Mouse (Mus musculus) spleen, adult 12 weeks (tissue): ENCODE data around the gene Lrrc29.
A peak's percentile ranks its signal among the peaks of the same experiment; 100 is the strongest.

ENCODE experiments used
- DNase-seq: peaks from one replicate; pipeline ENCODE4 v3.0.0; 2022; ENCODE audit warnings: low spot score

The Lrrc29 gene

GRCm38 (mm10) chr8:105326141-105326672 is at the start of gene Lrrc29, which contains the start of gene Tmem208:
TSS of gene Lrrc29 (minus strand) at chr8:105326278.
TSS of gene Tmem208 (plus strand) at chr8:105326354.
- peak; percentile 97 for DNase-seq

DNA sequence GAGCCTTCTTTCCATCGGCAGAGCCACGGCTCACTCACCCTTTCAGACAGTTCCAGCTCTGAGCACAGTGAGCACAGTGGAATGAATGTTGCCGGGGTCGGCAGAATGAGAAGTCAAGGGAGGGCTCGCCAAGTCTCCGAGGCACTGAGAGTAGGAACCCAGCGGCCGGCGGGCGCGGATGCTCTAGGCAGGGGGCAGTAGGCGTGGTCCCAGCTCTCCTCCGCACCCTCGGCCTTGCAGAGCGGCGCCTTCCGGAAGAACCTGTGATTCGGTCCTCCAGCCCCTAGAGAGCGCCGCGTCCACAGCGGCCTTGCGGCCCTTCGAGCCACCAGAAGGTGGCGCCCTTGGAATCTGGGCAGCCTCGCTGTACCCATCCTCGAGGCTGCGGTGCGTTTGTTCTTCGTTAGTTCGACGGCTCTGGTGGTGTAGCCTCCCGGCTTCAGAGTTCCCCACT is 48.5 kb upstream of the Lrrc29 start:
- DNase-seq: peak; percentile 25

DNA sequence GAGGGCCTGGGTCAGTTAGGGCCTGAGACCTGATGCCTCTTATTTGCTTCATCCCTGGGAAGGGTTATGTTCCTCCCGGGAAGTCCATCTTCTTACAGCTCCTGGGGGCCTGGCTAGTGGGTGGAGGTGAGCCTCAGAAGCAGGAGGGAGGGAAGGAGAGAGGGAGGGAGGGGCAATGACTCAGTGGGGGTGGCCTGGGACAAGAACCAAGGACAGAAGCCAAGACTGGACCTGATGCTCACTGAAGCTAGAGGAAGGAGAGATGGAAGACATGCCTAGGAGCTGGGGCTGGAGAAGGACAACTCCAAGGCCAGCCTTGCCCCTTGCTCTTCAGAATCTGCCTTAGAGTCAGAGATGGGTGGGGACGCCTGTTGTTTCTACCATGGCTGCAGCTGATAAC is 47.0 kb upstream of the Lrrc29 start, which contains the start of gene Plekhg4:
Gene Plekhg4, plus strand, starts transcription at position 243 of the 400 bp plus-strand sequence.
- no peak for DNase-seq

- no peak for DNase-seq
Measured at GRCm38 (mm10) chr8:105372473-105372872, 46.4 kb upstream of the Lrrc29 start.

- DNase-seq: no peak
Measured at GRCm38 (mm10) chr8:105367107-105367506, 41.0 kb upstream of the Lrrc29 start.

DNA sequence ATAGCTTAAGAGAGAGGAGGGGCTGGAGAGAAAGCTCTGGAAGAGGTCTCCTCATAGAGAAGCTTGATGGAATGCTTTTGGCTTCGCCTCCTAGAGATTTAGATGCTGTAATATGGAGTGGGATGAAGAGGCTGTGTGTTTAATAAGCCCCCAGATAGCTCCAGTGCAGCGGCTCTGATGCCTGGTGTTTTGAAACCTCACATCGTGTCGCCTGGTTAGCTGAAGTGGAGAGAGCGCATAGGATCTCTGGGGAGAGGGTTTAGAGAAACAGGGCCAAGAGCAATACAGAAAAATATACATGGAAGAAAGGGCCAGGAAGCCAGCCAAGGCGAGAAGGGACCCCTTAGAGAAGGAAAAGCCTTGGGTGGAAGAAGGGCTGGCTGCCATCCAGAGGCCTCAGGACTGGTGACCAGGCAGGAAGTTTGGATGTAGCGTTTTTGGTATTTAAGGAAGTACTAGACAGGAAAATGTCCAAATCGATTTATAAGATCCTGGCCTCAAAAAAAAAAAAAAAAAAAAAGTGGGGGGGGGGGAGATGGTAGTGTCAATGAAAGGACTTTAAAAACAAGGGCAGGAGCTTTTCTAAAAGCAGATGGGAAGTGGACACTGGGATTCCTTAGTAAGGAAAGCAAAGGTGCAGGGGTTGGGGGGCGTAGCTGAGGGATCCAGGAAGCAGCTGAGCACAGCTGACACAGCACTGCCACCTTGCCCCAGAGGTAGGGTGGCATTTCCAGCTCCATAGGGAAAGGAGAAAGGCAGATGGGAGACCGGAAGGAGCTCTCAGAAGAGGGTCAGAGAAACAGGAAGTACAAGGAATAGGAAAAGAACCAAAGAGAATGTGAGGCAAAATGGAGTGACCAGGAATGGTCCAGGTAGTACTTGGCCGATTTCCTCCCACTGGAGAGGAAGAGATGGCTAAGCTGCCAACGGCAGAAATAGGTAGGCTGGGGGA is 35.9 kb upstream of the Lrrc29 start:
- no peak for DNase-seq

DNA sequence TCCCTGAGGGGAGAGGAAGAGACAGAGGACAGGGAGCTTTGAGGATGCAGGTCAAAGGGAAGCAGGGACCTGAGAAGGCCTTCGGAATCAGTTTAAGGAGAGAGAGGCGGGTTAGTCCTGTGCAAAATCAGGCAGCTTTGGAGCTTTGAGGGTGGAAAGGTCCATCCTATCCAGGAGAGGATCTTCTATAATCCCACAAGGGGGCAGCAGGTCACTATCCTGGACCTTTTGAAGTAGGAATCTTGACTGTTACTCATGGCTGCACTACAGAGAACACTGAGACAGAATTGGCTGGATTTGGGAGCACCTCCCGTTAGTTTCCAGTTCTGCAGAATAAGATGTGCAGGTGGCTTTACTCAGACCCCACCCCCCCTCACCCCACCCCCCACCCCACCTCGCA is 33.6 kb upstream of the Lrrc29 start:
- no peak for DNase-seq

- DNase-seq: no peak
Measured at GRCm38 (mm10) chr8:105359208-105359607, 33.1 kb upstream of the Lrrc29 start.

GRCm38 (mm10) chr8:105356681-105357080 is 30.6 kb upstream of the Lrrc29 start:
- no peak for DNase-seq

GRCm38 (mm10) chr8:105355179-105356024 is 29.3 kb upstream of the Lrrc29 start:
- no peak for DNase-seq

GRCm38 (mm10) chr8:105354549-105354948 is 28.5 kb upstream of the Lrrc29 start:
- no peak for DNase-seq

- DNase-seq: no peak
Measured at GRCm38 (mm10) chr8:105353583-105354135, 27.6 kb upstream of the Lrrc29 start.

- no peak for DNase-seq
Measured at GRCm38 (mm10) chr8:105350186-105350585, 24.1 kb upstream of the Lrrc29 start.

GRCm38 (mm10) chr8:105349096-105349771 is 23.2 kb upstream of the Lrrc29 start:
- no peak for DNase-seq

- no peak for DNase-seq
Measured at GRCm38 (mm10) chr8:105348450-105349095, 22.5 kb upstream of the Lrrc29 start, which contains the start of gene Slc9a5. TSS of gene Slc9a5 (plus strand) at chr8:105348843.

DNA sequence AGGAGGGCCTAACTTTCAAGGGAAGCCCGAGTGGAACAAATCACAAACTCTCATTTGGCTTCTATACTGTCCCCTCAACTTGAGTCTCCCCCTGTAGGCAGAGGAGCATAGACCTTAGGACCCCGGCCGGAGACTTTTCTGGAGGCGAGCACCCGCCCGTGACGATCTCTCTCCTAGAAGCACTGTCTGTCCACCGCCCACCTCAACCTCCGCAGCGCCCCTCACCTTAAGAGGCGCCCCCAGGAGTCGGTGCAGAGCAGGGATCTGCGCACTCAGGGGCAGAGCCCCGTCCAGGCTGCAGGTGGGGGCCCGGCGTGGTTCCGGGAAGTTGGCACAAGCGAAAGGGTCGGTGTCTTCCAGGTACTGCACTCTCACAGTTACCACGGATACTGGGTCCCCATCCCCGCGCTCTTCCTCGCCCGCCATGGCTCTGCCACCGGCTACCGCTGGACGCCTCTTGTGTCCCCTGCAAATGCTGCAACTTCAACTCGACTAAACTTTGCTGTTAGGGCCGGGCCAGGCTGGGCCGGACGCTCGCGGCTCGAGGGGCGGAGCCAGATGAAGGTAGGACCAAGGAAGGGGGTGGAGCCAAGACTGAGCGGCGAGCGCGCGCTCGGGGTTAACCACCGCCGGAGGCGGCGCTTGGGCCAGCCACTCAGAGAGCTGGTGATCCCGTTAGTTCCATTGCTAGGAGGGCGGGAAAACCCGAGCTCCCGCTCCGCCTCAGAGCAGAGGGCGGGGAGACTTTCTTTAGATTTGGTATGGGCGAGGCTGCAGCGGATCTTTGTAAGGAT is 21.5 kb upstream of the Lrrc29 start, which contains the start of gene Fhod1:
Gene Fhod1, minus strand, starts transcription at position 526 of the 794 bp plus-strand sequence.
- DNase-seq: peak; percentile 82

DNA sequence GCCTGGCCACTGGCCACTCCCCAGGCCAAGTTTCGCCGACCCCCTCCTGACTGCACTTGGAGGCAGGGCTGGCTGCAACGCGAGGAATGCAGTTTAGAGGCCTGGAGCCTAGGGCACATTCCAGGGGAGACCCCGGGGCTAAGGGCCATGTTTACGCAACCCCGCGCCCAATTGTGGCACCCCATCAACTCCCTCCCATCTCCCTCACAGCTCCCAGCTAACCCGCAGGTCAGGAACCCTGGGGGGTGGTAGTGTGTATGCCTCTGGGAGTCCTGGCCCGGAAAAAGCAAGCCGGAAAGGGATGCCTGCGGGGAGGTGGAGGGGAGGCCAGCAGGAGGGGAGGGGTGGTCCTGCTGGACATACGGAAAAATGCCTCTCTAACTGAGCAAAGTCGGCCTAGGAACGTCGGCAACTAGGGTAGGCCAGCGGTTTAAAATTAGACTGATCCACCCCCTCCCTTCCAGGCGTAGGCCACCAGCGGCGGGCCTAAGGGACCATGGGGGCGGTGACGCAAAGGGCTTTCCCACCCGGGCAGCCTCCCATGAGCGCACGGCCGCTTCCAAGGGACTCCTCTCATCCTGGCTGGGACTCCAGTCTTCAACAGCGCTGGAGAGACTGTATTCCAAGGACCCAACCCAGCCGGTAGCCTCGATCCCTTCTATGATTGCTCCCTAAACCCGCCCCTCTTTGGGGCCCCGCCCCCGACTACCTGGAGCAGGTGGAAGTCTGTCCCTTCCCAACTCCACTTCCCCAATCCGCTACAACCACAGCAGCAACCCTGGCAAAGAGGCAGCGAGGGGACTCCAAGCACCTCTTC is 20.7 kb upstream of the Lrrc29 start:
- no peak for DNase-seq

- no peak for DNase-seq
Measured at GRCm38 (mm10) chr8:105345061-105345975, 19.2 kb upstream of the Lrrc29 start.
